Mouse (Mus musculus): Measurements from ENCODE around the gene Cdh13.

DNA sequence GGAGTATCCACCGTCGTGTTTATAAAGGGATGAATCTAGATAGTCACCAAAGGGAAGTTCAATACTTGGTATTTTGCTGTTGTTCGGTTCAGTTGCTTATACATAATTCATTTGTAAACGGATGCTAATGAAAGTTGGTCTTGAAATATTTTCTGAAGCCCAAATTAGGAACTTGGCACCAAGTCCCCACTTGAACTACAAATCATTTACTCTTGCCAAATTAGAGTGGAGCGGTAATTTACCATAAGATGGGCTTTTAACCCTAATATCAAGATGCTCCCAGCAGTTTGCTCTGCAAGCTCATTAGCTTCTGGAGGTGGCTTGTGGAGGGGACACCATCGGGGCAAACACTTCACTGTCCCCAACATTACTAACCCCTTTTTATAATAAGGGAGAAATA lies 164.5 kb downstream of the Cdh13 start:
- TF ChIP-seq CTCF (IDR thresholded peaks at IDR 0.05; ENCODE audit: low read depth) = no peak
- no peak for TF ChIP-seq EP300 (IDR thresholded peaks at IDR 0.05; ENCODE audit: low read depth)

All from liver, postnatal 0 days (tissue).